Mouse (Mus musculus): ENCODE data around the gene 4930442H23Rik. TPM values are rescaled to one million over a fixed set of nuclear protein-coding genes. Genes with fewer than 3 reads are reported as not detected.
A peak's percentile ranks its signal among the peaks of the same experiment; 100 is the strongest.
"Not testable (repeated sequence)": the region's sequence is repeated elsewhere in the genome, so short reads cannot be mapped to it uniquely, and the experiment has no call there.

Gene 4930442H23Rik
- polyA plus RNA-seq, 3 experiments from 2014 or later: not detected

DNA sequence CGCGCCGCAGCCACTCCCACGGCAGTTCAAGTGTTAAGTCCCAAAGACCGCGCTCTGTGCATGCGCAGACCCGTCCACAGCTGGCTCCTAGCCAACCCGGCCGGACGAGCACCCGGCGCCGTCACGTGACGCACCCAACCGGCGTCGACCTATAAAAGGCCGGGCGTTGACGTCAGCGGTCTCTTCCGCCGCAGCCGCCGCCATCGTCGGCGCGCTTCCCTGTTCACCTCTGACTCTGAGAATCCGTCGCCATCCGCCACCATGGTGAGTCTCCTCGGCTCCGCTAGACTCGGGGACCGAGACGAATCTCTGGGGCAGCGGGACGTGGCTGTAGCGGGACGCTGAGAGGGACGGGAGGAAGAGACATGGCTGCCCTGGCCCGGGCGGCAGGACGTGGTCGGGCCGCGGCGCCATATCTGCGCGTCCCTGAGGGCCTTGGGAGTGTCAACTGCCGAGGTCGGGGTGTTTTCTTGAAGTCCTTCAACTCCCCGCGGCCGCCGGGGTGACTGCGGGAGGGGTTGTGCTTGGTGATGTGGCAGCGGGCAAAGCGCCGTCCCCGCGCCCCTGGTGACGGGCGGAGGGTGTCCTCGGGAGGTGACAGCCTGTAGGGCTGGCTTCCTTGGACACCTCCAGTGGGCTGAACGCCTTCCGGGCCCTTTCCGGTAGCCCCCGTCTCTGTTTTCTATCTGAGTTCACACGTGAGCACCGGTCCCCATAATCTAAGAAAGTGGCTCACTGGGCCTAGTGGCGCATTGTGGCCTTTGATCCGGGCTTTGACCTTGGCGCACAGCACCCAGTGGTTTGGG, 7.0 kb downstream of the 4930442H23Rik start, which contains the start of gene Eef2:
Gene Eef2 (plus strand): TSS at position 166 of the 806 bp plus-strand sequence.
- ATAC-seq: peak; percentile 68

DNA sequence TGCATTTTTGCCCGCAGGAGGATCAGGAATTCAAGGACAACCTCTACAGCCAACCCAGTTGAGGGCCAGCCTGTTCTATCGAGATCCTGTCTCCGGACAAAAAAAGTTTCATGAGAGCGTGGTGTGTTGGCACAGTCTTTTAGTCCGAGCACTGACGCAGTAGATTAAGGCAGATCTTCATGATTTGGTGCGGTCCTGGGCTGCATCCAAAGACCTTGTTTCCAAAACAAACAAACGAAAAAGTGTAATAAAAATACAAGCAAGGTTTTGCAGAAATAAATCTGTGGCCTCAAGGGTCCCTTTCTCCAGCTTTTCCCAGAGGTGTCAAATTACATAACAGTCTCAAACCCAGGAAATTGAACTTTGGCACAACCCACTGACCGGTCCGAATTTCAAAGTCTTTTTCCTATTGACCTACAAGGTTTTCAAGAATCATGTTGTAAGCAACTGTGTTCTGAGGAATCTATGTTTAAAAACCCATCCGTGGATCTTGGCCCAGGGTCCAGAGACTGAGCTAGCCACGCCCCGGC, 7.6 kb downstream of the 4930442H23Rik start:
- no peak for ATAC-seq

DNA sequence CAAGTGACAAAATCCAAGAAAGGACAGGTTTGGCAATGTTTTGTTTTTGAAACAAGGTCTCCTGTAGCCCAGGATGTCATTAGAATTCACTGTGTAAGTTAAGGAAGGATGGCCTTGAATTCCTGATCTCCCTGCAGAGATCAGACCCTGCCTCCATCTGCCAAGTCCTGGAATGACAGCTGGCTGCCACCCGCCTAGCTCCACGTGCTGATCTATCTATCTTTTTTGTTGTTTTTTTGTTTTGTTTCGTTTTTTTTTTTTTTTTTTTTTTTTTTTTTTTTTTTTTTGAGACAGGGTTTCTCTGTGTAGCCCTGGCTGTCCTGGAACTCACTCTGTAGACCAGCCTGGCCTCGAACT, 8.3 kb downstream of the 4930442H23Rik start:
- ATAC-seq: not testable (repeated sequence)

DNA sequence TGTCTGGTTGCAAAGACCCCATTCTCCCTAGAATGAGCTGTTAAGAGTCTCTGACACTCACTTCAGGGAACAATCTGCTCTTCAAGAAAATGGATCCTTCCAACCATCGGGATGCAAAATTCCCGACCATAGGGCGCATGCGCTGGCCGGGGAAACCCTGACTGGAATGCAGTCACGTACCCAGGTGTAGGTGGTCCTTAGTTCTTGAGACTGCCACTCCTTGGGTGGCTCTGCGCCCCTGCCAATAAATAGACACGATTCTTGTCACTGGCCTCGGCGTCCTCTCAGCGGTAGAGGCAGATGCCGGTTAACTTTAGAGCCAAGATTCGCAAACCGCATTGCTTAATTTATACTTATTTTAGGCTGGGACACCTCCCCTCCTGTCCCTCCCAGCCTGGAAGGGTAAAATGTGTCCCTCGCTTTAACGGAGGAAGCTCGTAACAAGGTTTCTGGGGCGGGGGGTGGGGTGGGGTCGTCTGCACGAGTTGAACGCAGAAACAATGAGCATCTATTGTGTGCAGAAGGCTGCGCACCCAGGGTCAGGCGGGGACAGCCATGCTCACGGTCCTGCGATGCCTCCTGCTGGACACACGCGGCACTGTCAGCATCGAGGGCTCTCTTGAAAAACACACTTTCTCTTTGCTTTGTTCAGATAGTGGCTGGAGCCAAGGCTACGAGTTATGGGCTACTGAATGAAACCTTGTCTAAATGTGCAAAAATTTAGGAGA, 8.9 kb downstream of the 4930442H23Rik start:
- peak; percentile 51 for ATAC-seq

DNA sequence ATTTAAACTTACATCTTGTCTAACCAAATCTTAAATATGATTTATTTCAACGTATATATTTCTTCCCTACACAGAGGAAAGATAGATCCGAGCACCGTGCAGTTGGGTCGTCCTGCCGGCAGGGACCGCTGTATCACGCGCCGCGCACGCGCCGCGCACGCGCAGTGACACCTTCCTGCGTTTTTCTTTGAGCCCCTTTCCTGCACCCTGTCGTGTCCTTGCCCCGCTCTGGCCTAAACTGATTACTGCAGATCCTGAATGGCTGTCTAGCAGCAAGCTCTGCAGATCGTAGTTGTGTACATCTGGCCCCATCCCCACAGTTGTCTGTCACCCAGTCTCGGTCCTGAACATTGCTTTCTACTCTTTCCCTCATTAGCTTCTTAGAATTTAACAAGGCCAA, 10.5 kb downstream of the 4930442H23Rik start:
- ATAC-seq: peak; percentile 36

DNA sequence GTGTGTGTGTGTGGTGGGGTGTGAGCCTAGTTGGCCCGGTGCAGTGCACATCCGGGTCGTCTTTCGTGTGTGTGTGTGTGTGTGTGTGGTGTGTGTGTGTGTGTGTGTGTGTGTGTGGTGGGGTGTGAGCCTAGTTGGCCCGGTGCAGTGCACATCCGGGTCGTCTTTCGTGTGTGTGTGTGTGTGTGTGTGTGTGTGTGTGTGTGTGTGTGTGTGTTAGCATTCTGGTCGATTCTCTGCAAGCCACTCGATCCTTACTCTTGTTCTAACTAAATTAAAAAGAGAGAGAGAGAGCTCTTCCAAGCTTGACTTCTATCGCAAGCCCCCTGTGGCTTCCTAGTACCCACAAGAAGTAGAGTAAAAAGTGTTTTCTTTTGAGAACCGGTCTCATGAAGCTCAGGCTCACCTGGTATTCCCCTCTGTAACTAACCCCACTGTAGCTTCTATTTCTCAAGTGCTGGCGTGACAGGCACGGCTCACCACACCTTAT, 14.2 kb downstream of the 4930442H23Rik start:
- peak; percentile 44 for ATAC-seq

DNA sequence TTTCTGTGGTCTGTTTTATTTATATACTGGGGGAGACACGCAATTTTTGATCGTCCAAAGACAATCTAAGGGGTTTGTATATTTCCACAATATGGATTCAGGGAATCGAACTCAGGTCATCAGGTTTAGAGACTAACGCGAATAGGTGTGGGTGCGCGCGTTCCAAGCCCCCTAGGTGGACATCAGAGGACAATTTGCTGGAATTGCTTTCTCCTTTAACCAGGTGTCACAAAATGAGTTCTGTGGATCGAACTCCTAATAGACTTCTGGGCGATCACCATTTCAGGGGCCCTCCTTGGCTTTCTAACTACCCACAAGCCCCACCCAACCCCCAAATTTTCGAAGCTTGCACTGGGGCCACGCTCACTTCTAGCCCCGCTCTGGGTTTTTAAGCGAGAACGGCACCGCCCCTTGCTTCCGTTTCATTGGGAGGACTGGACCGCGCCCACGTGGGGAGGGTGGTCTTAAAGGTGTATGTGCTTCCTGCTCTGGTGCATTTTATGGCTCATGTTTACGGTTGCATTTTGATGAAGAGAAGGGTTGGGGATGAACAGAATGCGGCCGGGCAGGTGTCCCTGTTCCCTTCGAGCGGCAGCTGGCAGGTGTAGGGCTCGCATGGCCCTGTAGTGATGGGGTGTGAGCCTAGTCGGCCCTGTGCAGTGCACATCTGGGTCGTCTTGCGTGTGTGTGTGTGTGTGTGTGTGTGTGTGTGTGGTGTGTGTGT, 15.0 kb downstream of the 4930442H23Rik start:
- peak; percentile 45 for ATAC-seq

DNA sequence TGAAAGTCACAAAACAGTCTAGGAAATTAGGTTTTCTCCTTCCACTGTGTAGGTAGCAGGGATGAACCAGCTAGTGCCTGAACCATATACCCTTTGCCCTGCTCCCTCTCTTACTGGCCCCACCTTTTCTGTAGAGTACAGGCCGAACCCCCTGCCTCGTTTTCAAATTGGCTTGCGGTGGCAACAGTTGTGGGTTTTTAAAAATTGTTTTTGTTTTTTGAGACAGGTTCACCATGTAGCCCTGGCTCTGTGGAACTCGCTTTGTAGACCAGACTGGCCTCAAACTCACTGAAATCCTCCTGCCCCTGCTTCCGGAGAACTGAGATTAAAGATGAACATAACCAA, 15.6 kb downstream of the 4930442H23Rik start:
- peak; percentile 16 for ATAC-seq

DNA sequence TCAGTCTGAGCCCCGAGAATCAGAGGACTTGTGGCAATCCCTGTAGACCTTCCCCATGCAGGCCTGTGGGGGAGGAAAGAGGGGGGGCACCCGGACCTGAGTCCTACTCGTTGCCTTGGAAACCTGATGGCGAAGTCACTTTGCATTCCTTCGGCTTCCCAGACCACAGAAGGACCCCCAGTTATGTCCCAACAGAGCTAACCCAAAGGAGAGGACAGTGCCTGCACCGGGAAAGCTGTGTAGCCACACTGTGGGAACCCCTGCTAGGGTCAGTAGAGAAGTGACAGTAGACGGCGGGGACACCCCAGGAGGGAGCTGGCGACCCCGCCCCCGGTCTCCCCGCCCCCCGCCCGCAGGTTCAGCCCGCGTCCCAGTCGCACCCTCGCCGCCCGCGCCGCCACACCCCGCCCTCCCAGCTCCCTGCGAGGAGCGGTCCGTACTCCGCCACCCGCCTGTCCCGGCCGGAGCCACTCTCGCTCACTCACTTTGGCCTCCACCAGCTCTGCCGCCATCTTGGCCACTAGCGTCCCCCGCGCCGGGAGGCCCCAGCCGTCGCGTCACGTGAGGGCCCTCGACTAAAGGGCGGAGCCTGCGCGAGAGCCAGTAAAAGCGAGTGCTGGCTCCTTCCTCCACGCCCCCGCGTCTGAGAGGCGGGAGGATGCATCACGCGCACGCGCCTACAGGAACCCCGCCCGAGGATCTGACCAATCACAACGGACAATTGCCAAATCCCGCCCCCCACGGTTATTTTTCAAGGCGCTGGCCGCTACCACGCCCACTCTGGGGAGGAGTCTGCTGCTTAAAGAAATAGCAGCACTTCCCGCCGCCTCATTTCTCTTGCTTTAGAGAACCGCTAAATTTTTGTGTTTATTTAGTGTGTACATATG, 16.2 kb downstream of the 4930442H23Rik start, which contains the start of gene Pias4:
Gene Pias4 (minus strand): TSS at position 724 of the 887 bp plus-strand sequence.
- ATAC-seq: peak; percentile 77

DNA sequence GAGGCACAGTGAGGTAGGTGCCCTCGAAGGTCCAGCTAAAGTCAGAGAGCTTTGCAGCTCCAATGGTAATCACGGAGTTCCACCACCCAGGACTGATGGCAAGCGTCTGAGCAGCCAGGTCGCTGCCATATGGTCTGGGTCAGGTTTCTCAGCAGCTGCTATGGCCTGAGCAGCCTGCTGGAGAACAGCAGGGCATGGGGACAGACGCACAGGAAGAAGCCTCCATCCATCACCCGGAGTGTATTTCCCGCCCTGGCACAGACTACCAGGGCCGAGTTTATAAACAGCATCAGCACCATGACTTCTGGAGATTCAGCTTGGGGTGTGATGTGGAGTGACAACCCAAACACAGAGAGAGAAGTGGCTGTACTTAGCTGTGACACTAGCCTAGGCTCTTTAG, 18.5 kb downstream of the 4930442H23Rik start:
- ATAC-seq: no peak

DNA sequence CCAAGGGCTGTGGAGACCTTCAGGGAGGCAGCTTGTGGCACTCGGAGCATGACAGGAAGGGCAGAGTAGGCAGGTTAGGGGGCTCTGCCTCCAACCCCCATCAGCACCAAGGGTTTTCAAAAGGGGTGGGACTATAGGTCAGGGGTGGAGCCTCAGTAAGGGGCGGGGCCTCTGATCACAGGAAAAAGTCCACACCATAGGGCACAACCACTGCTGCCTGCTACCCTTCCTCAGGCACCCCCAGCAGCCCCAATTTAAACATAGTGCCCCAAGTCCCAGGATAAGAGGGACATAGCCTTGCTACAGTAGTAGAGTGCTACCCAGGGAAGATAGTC, 21.4 kb downstream of the 4930442H23Rik start:
- ATAC-seq: no peak

DNA sequence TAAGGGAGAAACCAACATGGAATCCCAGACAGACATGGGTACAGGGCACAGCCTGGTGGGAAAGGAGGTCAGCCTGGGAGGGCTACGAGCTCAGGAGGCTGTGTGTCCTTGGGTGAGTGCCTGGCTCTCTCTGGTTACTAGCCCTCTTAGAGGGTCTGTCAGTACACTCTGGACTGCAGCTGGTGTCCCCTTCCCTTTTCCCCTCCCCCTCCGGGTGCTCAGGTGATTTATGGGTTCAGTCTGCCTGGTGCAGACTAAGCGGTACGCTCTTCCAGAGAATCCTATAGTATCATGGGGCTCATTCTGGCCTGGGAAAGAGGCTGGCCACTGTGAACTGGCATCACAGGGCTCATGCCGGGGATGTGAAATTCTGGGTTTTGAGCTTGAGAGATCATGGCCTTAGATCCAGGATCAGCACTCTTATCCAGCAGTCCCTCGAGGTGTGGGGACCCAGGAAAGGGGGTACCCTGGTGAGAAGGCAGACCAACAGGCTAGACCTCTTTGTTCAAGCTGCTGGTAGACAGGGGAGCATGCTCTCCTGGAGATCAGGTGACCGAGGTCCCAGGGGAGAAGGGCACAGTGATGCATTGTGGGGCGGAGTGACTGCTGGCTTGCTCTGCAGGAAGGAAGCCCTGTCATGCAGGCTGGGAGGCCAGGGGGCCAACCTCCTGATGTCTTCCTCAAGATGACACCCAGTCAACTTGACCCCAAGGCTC, 21.9 kb downstream of the 4930442H23Rik start:
- no peak for ATAC-seq

DNA sequence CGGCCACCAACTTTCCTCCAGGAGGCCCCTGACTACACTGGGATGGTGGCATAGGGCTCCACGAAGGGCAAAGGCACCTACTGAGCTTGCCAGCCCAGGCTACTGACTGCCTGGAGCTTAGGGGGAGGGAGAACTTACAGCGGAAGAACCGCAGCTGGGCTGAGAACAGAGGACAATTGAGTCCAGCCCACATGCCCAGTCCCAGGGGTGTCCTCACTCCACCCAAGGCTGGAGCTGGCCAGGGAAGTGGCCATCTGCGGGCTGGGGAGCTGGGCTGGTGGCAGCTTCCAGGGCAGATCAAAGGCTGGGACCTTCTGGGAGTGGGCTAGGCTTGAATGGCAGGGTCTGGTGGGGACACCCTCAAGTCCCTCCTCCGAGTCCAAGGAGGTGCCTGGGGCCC, 28.9 kb downstream of the 4930442H23Rik start:
- ATAC-seq: no peak

DNA sequence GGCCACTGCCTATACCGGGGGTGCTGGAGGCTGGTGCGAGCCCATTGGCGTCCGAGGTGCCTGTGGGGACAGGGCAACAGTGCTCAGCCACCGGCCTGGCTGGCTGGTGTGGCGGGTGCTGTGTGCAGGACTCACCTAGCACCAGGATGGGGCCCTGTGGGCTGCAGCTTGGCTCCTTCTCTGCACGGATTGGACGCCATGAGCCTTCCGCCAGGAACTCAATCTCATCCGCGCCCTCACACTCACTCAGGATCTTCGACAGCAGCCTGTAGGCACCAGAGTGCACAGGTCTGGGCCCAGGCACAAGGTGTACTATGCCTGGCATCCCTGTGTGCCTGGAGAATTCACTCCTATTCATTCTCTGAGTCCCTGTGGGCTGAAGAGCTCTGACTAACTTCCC, 29.3 kb downstream of the 4930442H23Rik start:
- no peak for ATAC-seq

DNA sequence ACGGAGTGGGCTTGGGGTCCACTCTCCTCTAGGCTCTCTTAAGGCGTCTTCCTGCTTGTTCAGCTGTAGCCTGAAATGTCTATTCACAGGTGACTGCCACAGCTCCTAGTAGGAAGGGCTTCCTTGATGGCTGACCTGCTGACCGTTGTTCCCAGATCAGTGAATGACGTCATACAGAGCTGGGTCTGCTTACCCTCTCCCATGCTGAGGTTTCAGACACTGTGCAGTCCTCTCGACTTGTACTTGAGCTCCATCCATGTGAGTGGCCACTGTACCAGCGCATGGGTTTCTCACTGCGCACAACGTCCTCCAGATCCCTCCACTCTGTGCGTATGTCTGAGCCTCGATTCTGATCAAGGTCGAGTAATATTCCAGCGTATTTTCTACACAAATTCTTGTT, 31.0 kb downstream of the 4930442H23Rik start:
- ATAC-seq: no peak

DNA sequence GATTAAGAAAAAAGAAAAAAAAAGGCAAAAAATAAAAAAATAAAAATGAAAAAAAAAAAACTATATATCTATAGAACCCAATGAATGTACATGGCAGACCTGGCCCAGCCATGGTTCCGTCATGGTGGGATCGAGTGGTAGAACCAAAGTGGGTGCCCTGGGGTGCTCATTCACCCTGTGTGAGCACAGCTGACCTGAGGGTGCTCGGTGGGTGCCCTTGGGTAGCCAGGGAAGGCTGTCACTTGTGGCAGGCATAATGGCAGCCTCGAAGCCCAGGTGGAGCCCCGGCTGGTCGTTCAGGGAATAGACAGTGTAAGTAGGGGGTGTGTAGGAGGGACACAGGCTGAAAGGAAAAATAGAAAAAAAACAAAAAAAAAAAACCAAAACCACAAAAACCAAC, 32.4 kb downstream of the 4930442H23Rik start:
- no peak for ATAC-seq

DNA sequence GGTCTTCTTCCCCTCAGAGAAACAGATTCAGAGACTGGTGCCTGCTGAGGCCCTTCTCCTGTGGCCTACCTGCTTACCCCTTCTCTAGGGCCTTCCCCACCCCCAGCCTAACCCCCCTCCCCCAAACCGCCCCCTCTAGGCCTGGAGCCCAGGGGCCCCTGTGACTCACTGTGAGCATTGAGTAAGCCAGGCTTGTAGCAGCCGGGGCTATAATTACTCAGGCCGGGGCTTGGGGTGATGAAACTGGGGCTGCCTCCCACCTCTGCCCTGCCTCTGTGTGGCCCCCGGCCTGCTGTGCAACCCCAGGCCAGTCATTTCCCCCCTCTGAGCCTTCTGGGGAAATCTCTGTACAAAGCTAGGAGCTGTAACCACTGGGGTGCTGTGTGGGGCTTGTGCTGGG, 37.4 kb downstream of the 4930442H23Rik start:
- no peak for ATAC-seq

DNA sequence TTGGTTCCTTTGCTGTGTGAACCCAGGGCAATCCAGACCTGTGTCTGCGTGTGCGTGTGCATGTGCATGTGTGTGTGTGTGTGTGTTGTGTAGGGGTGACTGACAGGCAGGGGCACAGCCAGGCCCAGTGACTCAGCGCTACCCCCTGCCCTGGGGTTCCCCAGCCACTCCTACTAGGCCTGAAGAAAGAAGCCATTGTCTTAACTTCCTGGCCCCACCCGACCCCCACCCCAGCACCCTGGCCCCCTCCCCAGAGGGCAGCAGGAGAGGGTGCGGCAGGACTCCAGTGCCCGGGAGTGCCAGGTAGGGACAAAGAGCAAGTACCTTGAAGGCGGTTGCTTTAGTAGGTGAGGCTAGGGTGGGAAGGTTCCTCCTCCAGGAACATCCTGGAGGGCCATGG, 37.9 kb downstream of the 4930442H23Rik start:
- ATAC-seq: no peak

DNA sequence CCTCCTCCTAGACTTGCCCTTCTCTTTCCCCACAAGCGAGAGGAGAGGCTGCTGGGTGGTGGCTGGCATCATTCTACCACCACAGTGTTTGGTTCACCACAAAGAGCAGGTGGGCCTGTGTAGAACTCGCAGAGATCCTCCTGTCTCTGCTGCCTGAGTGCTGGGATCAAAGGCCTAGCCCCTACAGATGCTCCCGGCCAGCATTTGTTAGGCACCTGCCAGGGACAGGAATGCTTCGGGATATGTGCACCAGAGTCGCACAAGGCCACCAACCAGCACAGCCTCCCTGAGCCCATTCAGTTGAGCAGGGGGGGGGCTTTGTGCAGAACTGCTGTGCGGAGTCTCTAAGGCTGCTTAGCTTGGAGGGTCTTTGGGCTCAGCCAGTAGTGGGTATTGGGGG, 38.3 kb downstream of the 4930442H23Rik start:
- no peak for ATAC-seq

DNA sequence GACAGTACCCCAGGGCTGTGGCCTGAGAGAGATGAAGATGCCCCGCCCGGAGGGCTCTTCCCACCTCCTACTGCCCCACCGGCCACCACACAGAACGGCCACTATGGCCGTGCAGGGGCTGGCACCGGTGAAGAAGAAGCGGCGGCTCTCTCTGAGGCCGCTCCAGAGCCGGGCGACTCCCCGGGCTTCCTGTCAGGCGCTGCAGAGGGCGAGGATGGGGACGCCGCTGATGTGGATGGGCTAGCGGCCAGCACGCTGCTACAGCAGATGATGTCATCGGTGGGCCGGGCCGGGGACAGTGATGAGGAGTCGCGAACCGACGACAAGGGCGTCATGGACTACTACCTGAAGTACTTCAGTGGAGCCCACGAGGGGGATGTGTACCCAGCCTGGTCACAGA, 39.0 kb downstream of the 4930442H23Rik start:
- no peak for ATAC-seq

DNA sequence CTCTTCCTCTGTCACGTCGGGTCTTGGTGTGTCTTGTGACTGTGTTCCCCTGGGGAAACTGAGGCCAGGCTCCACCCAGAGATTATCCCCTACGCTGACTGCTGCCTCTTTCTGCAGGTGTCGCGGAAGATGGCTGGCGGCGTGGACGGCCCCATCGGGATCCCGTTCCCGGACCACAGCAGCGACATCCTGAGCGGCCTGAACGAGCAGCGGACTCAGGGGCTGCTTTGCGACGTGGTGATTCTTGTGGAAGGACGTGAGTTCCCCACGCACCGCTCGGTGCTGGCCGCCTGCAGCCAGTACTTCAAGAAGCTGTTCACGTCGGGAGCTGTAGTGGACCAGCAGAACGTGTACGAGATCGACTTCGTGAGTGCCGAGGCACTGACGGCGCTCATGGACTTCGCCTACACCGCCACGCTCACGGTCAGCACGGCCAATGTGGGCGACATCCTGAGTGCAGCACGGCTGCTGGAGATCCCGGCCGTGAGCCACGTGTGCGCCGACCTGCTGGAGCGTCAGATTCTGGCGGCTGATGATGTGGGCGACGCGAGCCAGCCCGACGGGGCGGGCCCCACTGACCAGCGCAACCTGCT, 39.7 kb downstream of the 4930442H23Rik start:
- ATAC-seq: no peak

Measured in inflammation-experienced regulatory T-cells, adult 6 months (primary cell).